Mouse (Mus musculus): ENCODE measurements at regions not wholly inside any gene's neighbourhood (a gene's known extent, or its start where the extent isn't known, plus 50 kb on each side); places are given as distances from the start of the nearest gene placed in this dataset.
"Not testable (repeated sequence)": the region's sequence is repeated elsewhere in the genome, so short reads cannot be mapped to it uniquely, and the experiment has no call there.

DNA sequence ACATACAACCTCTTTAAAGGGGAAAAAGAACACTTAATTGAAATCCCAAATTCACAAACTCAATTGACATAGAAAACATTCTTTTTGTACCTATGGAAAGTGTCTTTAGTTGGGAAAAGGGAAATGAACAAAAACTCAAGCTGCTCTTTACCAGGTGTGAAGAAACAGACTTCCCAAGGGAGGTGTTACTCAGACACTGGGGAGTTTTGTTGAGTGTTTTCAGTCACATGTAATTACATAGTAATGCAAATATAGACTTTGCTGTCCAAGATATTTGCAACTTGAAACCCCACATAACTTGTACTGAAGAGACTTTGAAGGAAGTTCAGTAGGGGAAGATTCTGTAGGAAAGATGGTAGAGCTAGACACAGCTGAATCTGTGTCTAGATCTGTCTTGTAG lies 547.7 kb upstream of the Zfp960 start:
- no peak for DNase-seq (ENCODE audit: low spot score)

DNA sequence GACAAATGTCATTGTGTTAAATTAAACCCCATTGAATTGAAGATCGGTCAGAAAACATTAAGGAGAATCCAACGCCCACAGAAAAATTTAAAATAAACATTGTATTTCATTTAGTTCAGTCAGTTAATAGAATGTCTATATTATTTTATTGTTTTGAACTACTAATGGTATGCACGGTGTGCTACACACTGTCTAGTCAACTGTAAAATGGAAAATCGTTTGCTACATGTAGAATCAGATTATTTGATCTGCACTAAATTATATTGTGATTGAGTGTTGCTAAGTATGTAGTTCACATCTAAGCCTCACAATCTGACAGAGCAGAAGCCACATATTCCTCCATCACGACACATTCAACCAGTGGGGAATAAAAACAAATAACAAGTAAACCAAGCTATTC lies 570.0 kb upstream of the Zfp960 start:
- DNase-seq (ENCODE audit: low spot score), result no peak

DNA sequence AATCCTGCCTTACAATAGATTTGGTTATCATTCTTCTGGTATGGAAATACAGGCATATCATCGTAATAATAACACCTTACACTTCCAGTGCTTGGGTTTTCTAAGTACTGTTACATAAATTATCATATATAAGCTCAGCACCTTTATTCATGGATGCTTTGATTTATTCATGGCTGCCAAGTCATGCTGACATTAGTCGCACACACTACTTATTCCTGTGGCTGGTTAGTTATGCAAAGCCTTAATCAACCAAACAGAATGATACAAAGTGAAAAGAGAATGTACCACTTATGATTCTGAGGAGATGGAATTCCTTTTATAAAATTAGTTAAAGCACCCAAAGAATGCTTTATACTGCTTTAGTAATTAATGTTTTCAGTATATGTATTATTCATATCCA lies 570.4 kb upstream of the Zfp960 start:
- no peak for DNase-seq (ENCODE audit: low spot score)

DNA sequence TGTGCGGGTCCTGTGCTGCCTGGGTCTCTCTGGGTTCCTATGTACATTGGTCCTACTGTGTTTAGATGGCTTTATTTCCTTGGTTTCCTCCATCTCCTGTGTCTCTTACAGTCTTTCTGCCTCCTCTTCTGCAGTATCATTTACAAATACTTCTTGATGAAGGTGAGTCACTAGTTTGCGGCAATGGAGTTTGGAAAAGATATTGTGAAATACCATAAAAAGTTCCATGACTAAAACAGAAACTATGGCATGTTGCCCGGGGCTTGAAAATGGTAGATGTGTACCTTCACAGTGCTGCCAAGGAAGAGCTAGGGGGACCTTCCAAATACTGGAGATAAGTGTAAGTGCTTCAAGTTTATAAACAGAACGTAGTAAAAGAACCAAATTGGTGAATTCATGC lies 571.4 kb upstream of the Zfp960 start:
- no peak for DNase-seq (ENCODE audit: low spot score)

DNA sequence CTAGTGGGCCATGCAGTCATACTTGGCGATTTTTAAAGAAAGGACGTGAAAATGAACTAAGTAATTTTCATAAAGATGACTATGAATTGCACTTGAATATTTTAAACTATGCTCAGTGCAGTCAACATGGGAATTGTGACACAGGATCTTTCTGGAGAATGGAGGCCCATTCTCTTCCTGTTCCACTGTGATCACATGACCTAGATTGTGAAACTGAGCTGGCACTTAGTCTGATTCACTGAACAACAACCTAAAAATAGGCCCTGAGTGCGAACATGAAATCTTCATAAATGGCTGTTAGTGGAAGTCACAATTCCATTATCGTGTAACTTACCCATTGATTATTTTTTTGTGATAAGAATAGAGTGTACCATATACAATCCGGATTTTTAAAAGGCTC lies 577.6 kb upstream of the Zfp960 start:
- DNase-seq (ENCODE audit: low spot score), result no peak

DNA sequence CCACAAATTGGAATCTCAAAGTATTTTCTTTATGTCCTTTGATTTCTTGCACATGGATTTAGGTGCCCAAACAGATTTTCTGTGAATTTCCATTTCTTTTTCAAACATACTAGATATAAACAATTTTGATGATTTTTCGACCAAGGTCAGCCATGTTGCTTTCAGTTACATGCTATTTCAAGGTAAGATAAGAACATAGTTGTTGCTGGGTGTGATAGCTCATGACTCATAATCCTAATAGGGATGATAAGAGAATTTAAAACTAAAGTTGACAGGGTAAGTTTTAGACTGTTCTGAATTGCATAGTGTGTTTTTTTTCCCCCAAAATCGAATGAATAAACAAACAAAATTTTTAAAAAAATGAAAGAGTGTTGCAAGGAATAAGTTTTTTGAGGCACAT lies 579.9 kb upstream of the Zfp960 start:
- no peak for DNase-seq (ENCODE audit: low spot score)

DNA sequence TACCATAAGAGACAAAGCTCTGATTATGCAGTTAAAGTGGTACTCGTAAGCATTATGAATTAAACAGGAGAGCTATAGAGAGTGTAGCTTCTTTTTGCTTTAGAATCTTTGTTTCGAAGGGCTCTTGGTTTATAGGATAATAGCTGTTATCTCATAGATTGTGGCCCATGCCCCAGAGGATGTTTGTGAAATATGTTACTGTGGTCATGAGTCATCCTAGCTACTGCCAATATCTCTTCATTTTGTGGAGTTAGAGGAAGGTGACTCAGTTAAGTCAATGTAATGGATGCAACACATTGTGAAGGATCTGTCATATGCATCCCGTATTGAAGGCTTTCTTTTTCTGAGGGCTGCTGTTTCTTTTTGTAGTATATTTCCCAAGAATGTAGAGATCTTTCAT lies 582.2 kb upstream of the Zfp960 start:
- no peak for DNase-seq (ENCODE audit: low spot score)

DNA sequence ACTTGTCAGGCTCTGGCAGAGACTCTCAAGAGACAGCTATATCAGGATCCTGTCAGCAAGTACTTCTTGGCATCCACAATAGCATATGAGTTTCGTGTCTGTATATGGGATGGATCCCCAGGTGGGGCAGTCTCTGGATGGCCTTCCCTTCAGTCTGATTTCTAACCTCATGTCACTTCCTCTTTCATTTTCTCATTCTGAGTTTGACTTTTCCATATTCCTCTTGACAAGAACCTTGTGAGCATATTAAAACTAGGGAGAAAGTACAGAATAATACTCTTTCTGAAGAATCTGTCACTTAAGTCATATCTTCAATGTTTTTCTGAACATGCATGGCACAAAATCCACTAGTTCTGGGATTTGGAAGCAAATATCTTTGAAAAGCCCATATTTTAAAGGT lies 583.3 kb upstream of the Zfp960 start:
- DNase-seq (ENCODE audit: low spot score), result no peak

DNA sequence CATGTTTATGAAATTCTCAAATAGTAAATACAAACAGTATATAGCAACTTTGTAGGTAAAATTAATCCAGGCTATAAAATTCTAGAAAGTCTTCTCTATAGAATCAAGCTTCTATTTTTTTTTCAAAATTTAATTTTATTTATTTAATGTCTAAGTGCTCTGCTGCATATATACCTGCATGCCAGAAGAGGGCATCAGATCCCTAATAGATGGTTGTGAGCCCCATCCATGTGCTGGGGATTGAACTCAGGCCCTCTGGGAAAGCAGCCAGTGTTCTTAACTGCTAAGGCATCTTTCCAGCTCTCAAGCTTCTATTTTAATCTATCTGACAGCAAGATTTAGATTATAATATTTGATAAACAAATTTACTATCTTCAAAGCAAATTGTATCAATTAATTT lies 602.7 kb upstream of the Zfp960 start:
- no peak for DNase-seq (ENCODE audit: low spot score)

DNA sequence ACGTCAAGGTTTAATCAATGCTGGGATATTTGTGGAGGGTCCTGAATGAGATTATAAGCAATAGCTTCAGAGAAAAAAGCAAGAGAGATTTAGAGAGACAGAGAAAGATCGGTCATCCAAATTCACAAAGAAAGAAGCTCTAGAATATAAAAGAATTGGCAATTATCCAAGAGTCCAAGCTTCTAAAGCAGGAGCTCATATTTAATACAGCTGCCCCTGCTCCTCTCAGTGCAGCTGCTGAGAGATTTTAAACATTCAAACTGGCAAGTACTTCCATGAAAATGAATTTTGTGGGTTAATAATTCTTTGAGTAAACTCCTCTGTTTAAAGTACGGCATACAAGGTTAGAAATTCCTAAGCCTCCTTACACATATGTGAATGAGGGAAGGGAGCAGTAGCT lies 610.8 kb upstream of the Zfp960 start:
- DNase-seq (ENCODE audit: low spot score), result no peak

DNA sequence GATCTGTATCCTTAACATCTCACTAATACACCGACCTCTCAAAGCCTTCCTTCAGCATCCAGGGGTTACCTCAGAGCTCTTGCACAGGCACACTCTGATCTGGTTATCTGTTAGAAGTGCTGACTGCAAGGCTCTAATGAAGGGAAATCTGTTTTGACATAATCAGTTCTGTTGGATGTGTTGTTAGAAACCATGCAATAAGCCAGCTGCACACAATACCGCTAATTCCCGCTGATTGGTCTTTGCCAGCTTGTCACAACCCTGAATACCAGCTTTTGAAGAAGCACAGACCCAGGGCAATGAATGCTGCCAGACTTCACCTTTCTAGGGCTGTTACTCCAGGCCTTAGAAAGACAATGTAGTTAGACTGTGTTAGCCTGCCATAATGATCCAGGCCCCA lies 613.7 kb upstream of the Rgmb start:
- peak; percentile 10 for DNase-seq (ENCODE audit: low spot score)

DNA sequence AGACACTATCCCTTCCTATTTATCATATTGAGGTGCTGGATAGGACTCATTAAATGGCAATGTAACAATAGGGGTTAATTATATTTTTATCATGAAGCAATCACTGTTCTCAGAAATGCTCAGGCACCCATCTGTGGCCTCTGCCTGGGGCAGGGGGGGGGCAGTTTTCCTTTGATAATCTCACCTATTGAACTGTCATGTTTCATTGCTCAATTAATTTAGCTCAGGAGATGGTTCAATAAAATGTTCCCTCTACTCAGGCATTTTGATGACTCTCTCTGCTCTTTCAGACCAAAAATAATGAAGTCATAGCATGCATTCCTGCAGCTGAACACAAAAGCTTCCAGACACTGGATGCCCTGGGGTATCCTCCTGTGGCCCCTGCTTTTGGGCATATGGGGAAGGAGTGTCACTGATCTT lies 564.4 kb upstream of the Rgmb start:
- no peak for DNase-seq (ENCODE audit: low spot score)

DNA sequence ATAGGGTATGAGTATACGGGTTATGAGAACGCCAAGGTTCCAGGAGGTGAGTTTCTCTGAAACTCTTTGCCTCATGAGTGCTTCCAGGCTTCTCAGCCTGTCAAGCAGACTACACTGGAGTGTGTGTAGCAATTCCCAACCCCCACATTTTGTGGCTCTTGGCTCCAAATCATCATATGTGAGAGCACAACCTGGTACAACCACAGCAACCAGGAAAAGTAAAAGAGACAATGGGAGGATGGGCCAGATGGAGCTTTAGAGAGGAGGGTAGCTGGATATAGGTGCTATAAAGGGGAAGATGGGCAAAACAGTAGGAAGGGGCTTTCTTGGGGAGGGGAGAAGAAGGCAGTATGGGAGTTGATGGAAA lies 544.0 kb upstream of the Rgmb start:
- DNase-seq (ENCODE audit: low spot score), result not testable (repeated sequence)

DNA sequence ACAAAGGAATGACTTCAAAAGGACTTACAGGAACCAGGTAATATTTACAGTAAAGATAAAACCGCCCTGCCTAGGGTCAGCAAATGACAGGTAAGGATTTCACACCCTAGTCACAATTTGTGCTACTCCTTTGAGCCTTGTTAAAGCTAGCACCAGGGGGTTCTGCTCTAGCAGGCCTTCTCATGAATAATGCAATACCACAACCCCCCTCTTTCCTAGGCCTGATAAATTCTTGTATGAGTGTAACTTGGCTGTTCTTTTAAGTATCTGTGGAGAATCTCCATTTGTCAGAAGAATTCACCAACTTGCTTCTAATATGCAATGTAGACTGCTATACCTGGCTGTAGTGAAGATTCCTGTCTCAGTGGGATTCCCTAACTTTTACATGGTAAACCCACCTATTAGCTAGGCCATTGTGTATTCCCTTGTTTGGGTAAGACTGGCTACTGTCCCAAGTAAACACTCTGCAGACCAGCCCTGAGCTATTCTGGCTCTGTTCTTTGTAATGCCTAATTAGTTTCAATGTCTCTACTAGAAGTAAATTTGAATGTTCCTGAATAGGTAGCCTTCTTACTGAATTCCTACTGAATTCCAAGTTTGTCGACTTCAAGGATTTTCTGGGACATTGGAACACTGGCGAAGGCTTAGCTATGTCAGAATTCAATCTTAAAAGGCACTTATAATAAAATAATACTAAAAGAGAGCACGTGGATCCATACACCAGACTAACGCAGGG lies 543.4 kb upstream of the Rgmb start:
- not testable (repeated sequence) for DNase-seq (ENCODE audit: low spot score)

DNA sequence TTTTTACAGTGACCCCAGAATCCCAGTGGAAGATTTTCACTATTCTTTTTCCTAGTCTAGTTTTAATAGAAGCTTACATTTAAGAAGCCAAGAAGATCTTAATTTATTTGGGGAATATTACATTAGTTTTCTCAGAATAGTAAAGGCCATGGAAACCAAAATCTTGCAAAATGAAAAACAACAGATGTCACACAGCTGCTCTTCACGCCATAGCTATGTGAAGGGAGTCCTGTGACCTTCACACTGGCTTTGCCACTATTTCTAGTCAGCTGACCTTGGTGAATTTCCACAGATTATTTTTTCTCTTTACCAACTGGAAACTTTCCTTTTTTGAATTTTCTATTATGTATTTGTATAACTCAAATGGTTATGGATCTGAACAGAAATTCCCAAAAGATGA lies 542.1 kb upstream of the Rgmb start:
- DNase-seq (ENCODE audit: low spot score), result no peak

DNA sequence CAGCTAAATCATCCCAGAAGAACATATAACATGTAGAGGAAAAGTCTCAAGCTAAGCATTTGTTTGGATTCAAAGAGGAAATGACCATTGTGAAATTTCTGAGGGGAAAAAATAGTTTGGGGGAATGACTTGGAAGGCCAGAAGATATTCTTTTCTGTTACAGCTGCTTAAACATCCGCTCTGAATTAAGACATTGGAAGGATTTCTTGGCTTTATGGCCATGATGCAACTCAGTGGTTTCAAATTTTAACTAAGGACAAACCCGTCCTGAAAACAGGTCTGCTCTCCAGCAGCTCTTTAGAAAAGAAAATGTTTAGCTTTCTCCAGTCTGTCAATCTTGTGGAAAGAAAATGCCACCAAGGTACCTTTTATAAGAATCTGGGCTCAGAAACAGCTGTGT lies 513.2 kb upstream of the Rgmb start:
- no peak for DNase-seq (ENCODE audit: low spot score)

DNA sequence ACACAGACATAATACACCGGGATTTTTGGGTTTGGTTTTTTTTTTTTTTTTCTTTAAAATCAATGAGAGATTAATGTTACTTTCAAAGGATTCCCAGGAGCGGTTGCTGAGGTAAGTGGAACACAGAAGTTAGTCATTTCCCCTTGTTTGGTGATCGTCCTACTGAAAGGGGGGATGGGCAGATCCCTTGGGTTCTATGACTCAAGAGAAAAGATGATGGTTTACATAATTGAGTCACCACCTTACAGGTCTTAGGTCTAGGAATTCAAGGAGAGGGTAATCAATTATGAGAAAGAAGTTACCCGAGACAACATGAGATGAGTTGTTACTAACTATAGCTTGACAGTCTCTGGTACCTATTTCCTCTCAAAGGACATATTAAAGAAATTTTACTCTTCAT lies 511.9 kb upstream of the Rgmb start:
- DNase-seq (ENCODE audit: low spot score), result no peak

DNA sequence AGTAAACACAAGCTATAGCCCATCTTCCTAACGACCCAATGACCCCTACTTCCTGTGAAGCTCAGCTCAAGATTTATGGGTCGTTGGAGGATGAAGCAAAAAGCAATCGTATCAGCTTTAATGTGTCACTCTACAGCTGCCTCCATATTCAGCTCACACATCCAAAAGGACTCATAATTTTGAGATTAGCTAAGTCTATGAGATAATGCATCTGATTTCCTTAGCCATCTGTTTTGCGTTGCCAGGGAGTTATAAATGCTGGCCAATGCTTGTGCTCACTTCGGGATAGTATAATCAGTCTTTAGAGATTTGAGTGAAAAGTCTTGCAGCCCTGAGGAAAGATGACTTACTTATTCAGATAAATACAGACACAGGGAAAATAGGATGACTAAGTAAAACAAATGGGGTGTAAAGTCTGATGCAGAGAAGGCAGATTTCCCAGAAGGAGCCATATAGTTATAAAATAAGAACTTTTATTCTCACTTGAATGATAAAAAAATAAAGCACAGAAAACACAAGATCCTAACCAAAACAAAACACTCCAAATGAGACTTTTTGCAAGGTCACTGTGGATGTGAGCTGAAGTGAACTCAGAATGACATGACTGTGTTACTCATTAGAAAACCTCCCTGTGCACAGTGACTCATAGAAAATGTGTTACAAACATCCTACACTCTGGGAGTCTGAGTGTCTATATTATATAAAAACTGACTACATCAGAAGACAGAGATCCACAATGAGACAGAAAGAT lies 509.1 kb upstream of the Rgmb start:
- no peak for DNase-seq (ENCODE audit: low spot score)

DNA sequence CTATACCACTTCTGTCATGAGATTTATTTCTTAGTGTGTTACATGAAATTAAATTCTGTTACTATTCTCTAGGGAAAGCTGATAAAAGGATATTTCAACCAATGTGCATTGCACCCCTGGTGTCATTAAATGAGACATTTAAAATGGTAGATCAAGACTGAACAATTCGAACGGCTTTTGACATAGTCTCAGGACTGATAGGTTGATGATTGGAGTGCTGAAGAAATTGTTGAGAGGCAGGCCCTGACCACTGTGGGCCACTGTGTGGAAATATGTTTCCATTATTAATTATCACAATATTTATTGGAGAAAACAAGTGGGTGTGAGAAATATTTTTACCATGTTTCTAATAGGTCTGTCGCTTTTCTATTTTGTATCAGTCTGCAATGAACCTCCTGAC lies 481.1 kb upstream of the Rgmb start:
- DNase-seq (ENCODE audit: low spot score), result no peak

DNA sequence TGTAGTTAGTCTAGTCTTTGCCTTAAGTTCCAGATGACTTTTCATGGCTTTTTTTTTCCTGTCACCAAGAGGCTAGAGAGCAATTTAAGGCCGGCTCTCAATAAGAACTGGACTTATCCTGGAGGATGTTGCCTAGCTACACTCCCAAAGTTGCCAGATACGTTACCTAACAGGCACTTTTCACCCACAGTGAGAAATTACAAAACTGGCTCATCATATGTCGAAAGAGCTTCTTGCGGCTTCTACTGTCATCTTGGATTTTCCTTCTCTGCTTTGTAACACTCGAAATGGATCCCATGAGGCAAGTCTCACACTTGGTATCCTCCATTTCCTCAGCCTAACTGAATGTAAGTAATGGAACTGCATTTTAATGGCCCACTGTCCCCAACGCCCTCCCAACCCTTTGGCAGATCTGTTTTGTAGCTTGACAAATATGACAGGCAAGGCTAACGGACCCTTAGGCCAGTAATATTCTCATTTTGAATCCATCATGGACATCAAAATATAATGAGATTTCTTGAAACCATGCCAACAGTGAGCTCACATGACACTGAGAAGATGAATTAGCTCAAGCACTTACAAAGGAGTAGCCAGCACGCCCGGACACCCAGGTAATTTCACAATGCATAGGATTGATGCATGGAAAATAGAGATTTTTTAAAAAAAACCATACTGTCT lies 480.5 kb upstream of the Rgmb start:
- no peak for DNase-seq (ENCODE audit: low spot score)

DNA sequence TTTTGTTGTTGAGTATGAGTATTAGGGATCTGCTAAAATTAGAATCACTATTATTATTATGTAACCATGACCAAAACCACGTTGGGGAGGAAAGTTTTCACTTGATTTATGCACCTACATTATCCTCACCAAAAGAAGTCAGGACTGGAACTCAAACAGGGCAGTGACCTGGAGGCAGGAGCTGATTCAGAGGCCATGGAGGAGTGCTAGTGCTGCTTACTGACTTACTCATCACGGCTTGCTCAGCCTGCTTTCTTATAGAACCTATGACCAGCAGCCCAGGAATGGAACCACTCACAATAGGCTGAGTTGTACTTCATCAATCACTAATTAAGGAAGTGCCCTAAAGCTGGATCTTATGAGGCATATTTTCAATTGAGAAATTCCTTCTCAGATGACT lies 470.9 kb upstream of the Rgmb start:
- DNase-seq (ENCODE audit: low spot score), result no peak

DNA sequence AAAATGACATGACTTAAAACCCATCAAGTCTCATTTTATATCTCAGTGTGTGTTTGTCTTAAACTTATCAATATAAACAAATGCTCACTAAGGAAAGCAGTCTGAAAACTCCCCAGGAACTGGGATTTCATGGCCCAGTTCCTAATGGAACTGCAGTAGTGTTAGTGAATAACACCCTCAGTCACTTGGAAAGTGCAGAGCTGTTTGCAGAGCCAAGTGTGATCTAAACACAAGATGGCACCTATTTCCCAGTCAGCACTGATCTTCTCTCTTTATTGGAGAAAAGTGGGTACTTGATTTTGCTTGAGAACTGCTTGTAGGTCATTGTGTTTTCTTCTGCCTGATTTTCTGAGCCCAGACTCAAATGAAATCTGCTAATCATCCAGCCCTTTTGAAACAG lies 467.7 kb upstream of the Rgmb start:
- no peak for DNase-seq (ENCODE audit: low spot score)
